Mouse (Mus musculus): ENCODE data around the gene Gm21974. TPM values are rescaled to one million over a fixed set of nuclear protein-coding genes. Genes with fewer than 3 reads are reported as not detected.

Gene Gm21974
- polyA plus RNA-seq (2012; ENCODE audit: low replicate concordance), result not detected in 2 replicates

GRCm38 (mm10) chr7:127895442-127895841 lies at the start of gene Gm21974, which contains the start of gene Vkorc1:
Gm21974 (minus strand) TSS chr7:127895454.
Vkorc1 (minus strand) TSS chr7:127895617.

GRCm38 (mm10) chr7:127929923-127930322 lies 34.7 kb upstream of the Gm21974 start, which contains the start of gene Prss8:
Prss8 (minus strand) TSS chr7:127930104.

GRCm38 (mm10) chr7:127912190-127912871 lies 17.1 kb upstream of the Gm21974 start, which contains the start of gene Kat8:
Kat8 (plus strand) TSS chr7:127912516.

GRCm38 (mm10) chr7:127903971-127904796 lies 8.9 kb upstream of the Gm21974 start, which contains the start of gene Bckdk:
Bckdk (plus strand) TSS chr7:127904082.

GRCm38 (mm10) chr7:127890798-127891197 lies 4.5 kb downstream of the Gm21974 start, which contains the start of gene Prss53:
Prss53 (minus strand) TSS chr7:127890970.

GRCm38 (mm10) chr7:127876467-127877348 lies 18.5 kb downstream of the Gm21974 start, which contains the start of gene Zfp668:
Zfp668 (minus strand) TSS chr7:127876828.

GRCm38 (mm10) chr7:127876041-127876466 lies 19.2 kb downstream of the Gm21974 start, which contains the start of gene Zfp646:
Zfp646 (plus strand) TSS chr7:127876221.

Other genes with a start within 250 kb of the Gm21974 start
- 235 and 532 TPM in 2 replicates for gene Bcl7c, start 186.5 kb downstream of the Gm21974 start, polyA plus RNA-seq (2012; ENCODE audit: low replicate concordance)
- gene Ctf1, start 182.7 kb downstream of the Gm21974 start, polyA plus RNA-seq (2012; ENCODE audit: low replicate concordance), result 0.69 and 1.3 TPM in 2 replicates
- not detected in 2 replicates for gene Ctf2, start 163.3 kb downstream of the Gm21974 start, polyA plus RNA-seq (2012; ENCODE audit: low replicate concordance)
- 47.5 and 50.3 TPM in 2 replicates for gene Fbxl19, start 150.9 kb downstream of the Gm21974 start, polyA plus RNA-seq (2012; ENCODE audit: low replicate concordance)
- gene Orai3, start 125.6 kb downstream of the Gm21974 start, polyA plus RNA-seq (2012; ENCODE audit: low replicate concordance), result 28.7 and 40.4 TPM in 2 replicates
- 110 and 121 TPM in 2 replicates for gene Setd1a, start 118.8 kb downstream of the Gm21974 start, polyA plus RNA-seq (2012; ENCODE audit: low replicate concordance)
- 2.2 TPM in 1 of 2 replicates, not detected in the other for gene Gm49388, start 109.8 kb downstream of the Gm21974 start, polyA plus RNA-seq (2012; ENCODE audit: low replicate concordance)
- gene Hsd3b7, start 94.8 kb downstream of the Gm21974 start, polyA plus RNA-seq (2012; ENCODE audit: low replicate concordance), result 0.69 and 8.5 TPM in 2 replicates
- gene Stx4a, start 71.2 kb downstream of the Gm21974 start, polyA plus RNA-seq (2012; ENCODE audit: low replicate concordance), result 24.8 and 27.0 TPM in 2 replicates
- 0.23 and 0.28 TPM in 2 replicates for gene Stx1b, start 70.9 kb downstream of the Gm21974 start, polyA plus RNA-seq (2012; ENCODE audit: low replicate concordance)
- gene Zfp646, start 19.2 kb downstream of the Gm21974 start, polyA plus RNA-seq (2012; ENCODE audit: low replicate concordance), result 13.4 and 33.6 TPM in 2 replicates
- 22.6 and 26.8 TPM in 2 replicates for gene Zfp668, start 18.6 kb downstream of the Gm21974 start, polyA plus RNA-seq (2012; ENCODE audit: low replicate concordance)
- 0.58 and 1.1 TPM in 2 replicates for gene Prss53, start 4.5 kb downstream of the Gm21974 start, polyA plus RNA-seq (2012; ENCODE audit: low replicate concordance)
- gene Vkorc1, start 163 bp upstream of the Gm21974 start, polyA plus RNA-seq (2012; ENCODE audit: low replicate concordance), result 10.1 and 24.2 TPM in 2 replicates
- 79.6 and 212 TPM in 2 replicates for gene Bckdk, start 8.6 kb upstream of the Gm21974 start, polyA plus RNA-seq (2012; ENCODE audit: low replicate concordance)
- 2.0 and 6.1 TPM in 2 replicates for gene Kat8, start 17.1 kb upstream of the Gm21974 start, polyA plus RNA-seq (2012; ENCODE audit: low replicate concordance)
- gene Prss8, start 34.6 kb upstream of the Gm21974 start, polyA plus RNA-seq (2012; ENCODE audit: low replicate concordance), result not detected in 2 replicates
- gene Prss36, start 51.3 kb upstream of the Gm21974 start, polyA plus RNA-seq (2012; ENCODE audit: low replicate concordance), result 2.3 and 7.5 TPM in 2 replicates
- 125 and 210 TPM in 2 replicates for gene Fus, start 72.0 kb upstream of the Gm21974 start, polyA plus RNA-seq (2012; ENCODE audit: low replicate concordance)
- gene Pycard, start 98.4 kb upstream of the Gm21974 start, polyA plus RNA-seq (2012; ENCODE audit: low replicate concordance), result 2.1 and 2.2 TPM in 2 replicates
- 0.10 TPM in 1 of 2 replicates, not detected in the other for gene Trim72, start 108.5 kb upstream of the Gm21974 start, polyA plus RNA-seq (2012; ENCODE audit: low replicate concordance)
- 1.3 and 1.8 TPM in 2 replicates for gene Itgam, start 167.2 kb upstream of the Gm21974 start, polyA plus RNA-seq (2012; ENCODE audit: low replicate concordance)
- gene Gm49368, start 167.2 kb upstream of the Gm21974 start, polyA plus RNA-seq (2012; ENCODE audit: low replicate concordance), result not detected in 2 replicates
- gene Itgax, start 234.1 kb upstream of the Gm21974 start, polyA plus RNA-seq (2012; ENCODE audit: low replicate concordance), result 2.3 and 3.4 TPM in 2 replicates